Mouse (Mus musculus): ENCODE measurements around the gene Sigirr.
A peak's percentile ranks its signal among the peaks of the same experiment; 100 is the strongest.

Sigirr gene

GRCm38 (mm10) chr7:141099911-141100691 lies at the start of gene Sigirr:
Gene Sigirr, minus strand, starts transcription at chr7:141100572.
- peak; percentile 70 for DNase-seq (ENCODE audit: low spot score in 2 of 2)

GRCm38 (mm10) chr7:141148639-141149038 lies 48.3 kb upstream of the Sigirr start:
- no peak for DNase-seq (ENCODE audit: low spot score in 2 of 2)

GRCm38 (mm10) chr7:141147044-141147443 lies 46.7 kb upstream of the Sigirr start:
- no peak for DNase-seq (ENCODE audit: low spot score in 2 of 2)

GRCm38 (mm10) chr7:141146043-141146595 lies 45.7 kb upstream of the Sigirr start:
- no peak for DNase-seq (ENCODE audit: low spot score in 2 of 2)

- DNase-seq (ENCODE audit: low spot score in 2 of 2): no peak
Observed at GRCm38 (mm10) chr7:141145403-141145802, 45.0 kb upstream of the Sigirr start.

GRCm38 (mm10) chr7:141144650-141145049 lies 44.3 kb upstream of the Sigirr start:
- no peak for DNase-seq (ENCODE audit: low spot score in 2 of 2)

- no peak for DNase-seq (ENCODE audit: low spot score in 2 of 2)
Observed at GRCm38 (mm10) chr7:141143861-141144260, 43.5 kb upstream of the Sigirr start.

DNA sequence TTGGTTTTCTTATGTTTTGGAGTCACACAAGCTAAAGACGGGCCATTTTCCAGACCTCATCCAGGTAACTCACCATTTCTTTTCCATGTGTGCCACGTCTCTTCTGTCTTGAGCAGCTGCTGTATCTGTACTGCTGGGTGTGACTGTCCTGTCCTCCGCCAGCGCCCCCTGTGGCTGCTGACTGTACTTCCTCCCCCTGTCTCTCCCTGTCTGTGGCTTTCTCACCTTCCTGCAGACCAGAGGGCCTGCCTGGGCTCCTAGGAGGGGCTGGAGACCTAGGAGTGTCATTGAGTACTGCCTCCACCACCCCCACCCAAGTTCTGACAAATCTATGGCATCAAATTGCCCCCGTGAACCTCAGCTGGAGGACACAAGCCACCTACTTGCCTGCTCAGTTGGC lies 42.7 kb upstream of the Sigirr start:
- peak; percentile 30 to 44 for DNase-seq (ENCODE audit: low spot score in 2 of 2)

DNA sequence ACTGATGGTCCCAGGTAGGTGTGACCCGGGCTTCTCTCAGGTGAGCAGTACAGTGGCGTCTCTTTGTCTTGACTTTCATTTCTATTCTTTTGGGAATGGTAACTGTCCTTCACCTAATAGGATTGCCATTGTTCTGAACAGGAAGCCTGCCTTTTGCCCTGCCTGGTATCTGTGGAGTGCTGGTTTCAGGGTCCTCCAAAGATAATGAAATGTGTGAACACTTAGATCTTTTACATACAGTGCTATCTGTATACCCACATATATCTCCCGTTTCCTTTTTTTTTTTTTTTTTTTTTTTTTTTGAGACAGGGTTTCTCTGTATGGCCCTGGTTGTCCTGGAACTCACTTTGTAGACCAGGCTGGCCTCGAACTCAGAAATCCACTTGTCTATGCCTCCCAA lies 41.0 kb upstream of the Sigirr start:
- DNase-seq (ENCODE audit: low spot score in 2 of 2): no peak

GRCm38 (mm10) chr7:141131904-141132755 lies 31.8 kb upstream of the Sigirr start:
- peak; percentile 50 to 76 for DNase-seq (ENCODE audit: low spot score in 2 of 2)

GRCm38 (mm10) chr7:141131024-141131820 lies 30.9 kb upstream of the Sigirr start:
- peak; percentile 90 to 92 for DNase-seq (ENCODE audit: low spot score in 2 of 2)

GRCm38 (mm10) chr7:141123517-141123856 lies 23.1 kb upstream of the Sigirr start:
- DNase-seq (ENCODE audit: low spot score in 2 of 2): no peak

GRCm38 (mm10) chr7:141122689-141123516 lies 22.5 kb upstream of the Sigirr start:
- DNase-seq (ENCODE audit: low spot score in 2 of 2): peak; percentile 96 to 97

DNA sequence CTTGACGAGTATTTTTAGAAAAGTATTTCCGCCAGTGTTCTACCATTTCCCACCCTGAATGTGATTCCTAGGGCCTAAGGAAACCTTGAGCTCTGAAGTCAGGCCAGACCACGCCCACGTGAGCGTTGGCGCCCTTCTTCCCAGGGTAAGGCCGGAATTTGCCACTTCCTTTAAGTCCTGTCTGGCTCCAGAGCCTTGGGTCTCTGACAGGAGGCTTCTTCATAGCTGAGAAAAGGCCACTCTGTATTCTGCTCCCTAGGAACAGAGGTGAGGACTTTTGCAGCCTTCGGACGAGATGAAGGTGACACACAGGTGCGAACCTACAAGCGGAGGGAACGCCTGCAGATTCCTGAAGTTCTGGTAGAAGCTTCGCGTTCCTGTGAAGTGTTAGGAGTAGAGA lies 21.9 kb upstream of the Sigirr start, which contains the start of gene Ptdss2:
Gene Ptdss2, plus strand, starts transcription at position 138 of the 400 bp plus-strand sequence.
- DNase-seq (ENCODE audit: low spot score in 2 of 2): no peak

DNA sequence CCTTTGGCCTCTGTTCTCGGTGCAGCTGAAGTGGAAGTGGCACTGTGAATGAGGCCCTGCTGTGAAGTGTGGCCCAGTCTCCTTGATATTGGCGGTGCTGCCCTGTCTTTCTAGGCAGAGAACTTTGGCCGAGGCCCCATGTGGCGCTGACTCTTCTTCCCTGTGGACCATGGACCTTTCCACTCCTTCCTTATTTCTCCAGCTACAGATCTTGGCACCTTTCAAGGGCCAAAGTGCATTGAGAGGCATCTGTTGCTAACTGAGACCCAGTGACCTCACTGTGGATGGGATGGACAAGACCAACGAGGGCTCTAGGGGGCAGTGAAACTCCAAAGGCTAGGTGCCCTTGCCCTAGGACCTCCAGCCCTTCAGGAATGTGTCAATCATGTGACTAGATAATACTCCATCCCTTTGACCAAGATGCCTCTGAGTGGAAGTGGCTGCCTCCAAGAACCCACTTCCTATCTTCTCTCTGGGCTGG lies 20.7 kb upstream of the Sigirr start:
- DNase-seq (ENCODE audit: low spot score in 2 of 2): no peak

DNA sequence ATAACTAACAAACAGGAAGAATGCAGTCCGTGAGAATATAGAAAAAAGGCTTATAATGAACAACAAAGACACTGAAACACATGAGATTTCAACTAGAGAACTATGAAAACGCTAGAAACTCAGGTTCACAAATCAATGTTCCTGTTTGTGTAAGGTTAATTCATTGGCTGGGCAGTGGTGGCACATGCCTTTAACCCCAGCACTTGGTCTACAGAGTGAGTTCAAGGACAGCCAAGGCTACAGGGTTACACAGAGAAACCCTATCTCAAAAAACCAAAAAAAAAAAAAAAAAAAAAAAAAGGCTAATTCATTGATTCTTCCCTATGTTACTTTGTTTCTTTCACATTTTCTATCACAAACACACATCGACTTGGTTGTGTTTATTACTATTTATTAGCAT lies 20.2 kb upstream of the Sigirr start:
- no peak for DNase-seq (ENCODE audit: low spot score in 2 of 2)

DNA sequence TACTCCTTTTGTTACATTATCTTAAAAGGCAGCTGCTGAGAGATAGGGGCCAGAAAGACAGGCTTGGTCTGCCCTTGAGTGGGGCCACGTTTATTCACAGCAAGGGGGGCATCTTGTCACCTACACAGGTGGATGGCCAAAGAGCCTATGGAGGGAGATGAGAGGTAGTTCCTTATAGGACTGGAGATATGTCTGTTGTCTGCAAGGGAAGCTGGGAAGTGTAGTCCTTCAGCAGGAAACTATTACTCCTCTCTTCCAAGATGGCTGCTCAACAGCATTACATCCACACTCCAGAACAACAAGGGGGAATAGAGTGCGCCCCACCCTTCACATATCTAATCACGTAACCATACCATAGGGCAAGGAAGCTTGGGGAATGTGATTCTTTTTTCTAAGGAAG lies 19.1 kb upstream of the Sigirr start:
- DNase-seq (ENCODE audit: low spot score in 2 of 2): no peak

- no peak for DNase-seq (ENCODE audit: low spot score in 2 of 2)
Observed at GRCm38 (mm10) chr7:141117636-141118035, 17.3 kb upstream of the Sigirr start, which contains the start of gene Ano9. Gene Ano9, minus strand, starts transcription at chr7:141117806.

DNA sequence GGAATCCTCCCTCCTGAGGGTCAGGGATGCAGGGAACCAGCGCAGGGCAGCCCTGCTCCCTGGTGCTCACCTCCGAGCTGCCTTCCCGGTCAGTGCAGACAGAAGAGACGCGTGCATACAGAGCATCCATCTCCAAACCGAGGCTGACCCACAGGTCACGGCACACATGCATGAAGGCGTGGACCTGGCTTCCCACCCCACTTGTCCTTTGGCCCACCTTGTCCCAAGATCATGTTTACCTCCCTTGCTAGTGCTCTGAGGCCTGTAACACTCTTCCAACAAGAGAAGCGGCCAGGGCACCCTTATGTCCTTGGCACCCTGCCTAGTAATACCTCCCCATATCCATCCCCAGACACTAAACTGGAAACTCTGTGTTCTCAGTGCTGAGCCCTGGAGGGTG lies 15.5 kb upstream of the Sigirr start:
- no peak for DNase-seq (ENCODE audit: low spot score in 2 of 2)

DNA sequence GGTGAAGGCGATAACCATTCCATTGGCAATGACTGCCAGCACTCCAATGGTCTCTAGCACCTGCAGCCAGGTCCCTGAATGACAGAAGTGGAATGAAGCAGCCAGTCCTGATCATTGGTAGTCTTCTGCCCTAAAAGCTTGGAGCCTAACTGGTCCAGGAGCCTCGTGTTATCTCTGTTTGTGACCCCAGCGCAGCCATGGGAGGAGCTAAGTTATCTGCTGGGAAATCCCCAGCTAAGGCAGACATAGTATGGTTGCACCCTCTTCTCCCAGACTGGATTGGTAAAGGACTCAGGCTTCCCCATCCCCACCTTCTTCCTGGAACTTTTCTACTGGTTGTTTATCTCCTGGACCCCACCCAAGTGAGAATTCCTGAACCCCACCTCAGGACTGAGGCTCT lies 2.8 kb upstream of the Sigirr start:
- no peak for DNase-seq (ENCODE audit: low spot score in 2 of 2)

GRCm38 (mm10) chr7:141097177-141097576 lies 3.2 kb downstream of the Sigirr start:
- no peak for DNase-seq (ENCODE audit: low spot score in 2 of 2)

Measured in spleen, postnatal 36 days (tissue).